ENCODE assay signal across 8 mouse cellular contexts in genomic region chr13:109260796-109261516, GRCm38 (mm10).
A peak's percentile ranks its signal among the peaks of the same experiment; 100 is the strongest.
DNase-seq lines count a peak whose midpoint lies in the region; ATAC-seq and TF ChIP-seq lines count a peak whose summit lies in the region.

No protein-coding gene starts in this region.

- peaks cover 3% of the 10 kb centered on the region for H3K4me1 ChIP-seq in lung, adult 2 months (ENCODE audit: control insufficient read depth, insufficient read depth, low read length)
- H3K4me1 ChIP-seq in embryonic facial prominence, embryonic 10.5 days = peaks cover 37% of the 10 kb centered on the region
- 0 out of 2 replicates have a peak, but pooled peaks cover 3% of the 10 kb centered on the region for H3K4me1 ChIP-seq in hindbrain, postnatal 0 days (ENCODE audit: insufficient read depth, low read length)
- H3K4me1 ChIP-seq in midbrain, embryonic 16.5 days (ENCODE audit: control insufficient read depth, insufficient read depth, low read length) = peaks cover 11% of the 10 kb centered on the region

- H3K9ac ChIP-seq in hindbrain, postnatal 0 days (replicated peaks; ENCODE audit: low read length) = peak overlapping the region; percentile 55
- H3K9ac ChIP-seq in midbrain, embryonic 16.5 days (ENCODE audit: low read depth, low read length) = peak overlapping the region; percentile 58

- DNase-seq in lung, adult 2 months = no peak
- no peak for DNase-seq in lung, postnatal 4 days
- peak; percentile 65 for DNase-seq in embryonic facial prominence, embryonic 10.5 days (ENCODE audit: low spot score)
- DNase-seq in hindbrain, postnatal 0 days (ENCODE audit: low spot score) = no peak
- DNase-seq in urinary bladder, postnatal 36 days (ENCODE audit: low spot score in 2 of 2) = no peak
- no peak for DNase-seq in right cerebral cortex, postnatal 14 days
- DNase-seq in frontal cortex, postnatal 10 days (ENCODE audit: low spot score in 2 of 2) = no peak

- 2% methylated on average over 17 of the region's 17 CpGs for WGBS in lung, adult 2 months
- WGBS in embryonic facial prominence, embryonic 10.5 days = 2% methylated on average over 17 of the region's 17 CpGs
- WGBS in hindbrain, postnatal 0 days = 2% methylated on average over 17 of the region's 17 CpGs
- WGBS in midbrain, embryonic 16.5 days = under 1% methylated on average over 17 of the region's 17 CpGs

- TF ChIP-seq POLR2A in lung, adult 2 months (IDR thresholded peaks at IDR 0.05; ENCODE audit: borderline replicate concordance, extremely low read depth, low read depth, low read length) = no peak

- H3K9me3 ChIP-seq in embryonic facial prominence, embryonic 10.5 days = no peaks in the 10 kb centered on the region
- no peaks in the 10 kb centered on the region for H3K9me3 ChIP-seq in hindbrain, postnatal 0 days (ENCODE audit: low read length)
- no peaks in the 10 kb centered on the region for H3K9me3 ChIP-seq in midbrain, embryonic 16.5 days (replicated peaks; ENCODE audit: control insufficient read depth, low read length, poor library complexity, severe bottlenecking)

- peak overlapping the region; percentile 59 for H3K4me3 ChIP-seq in lung, adult 2 months (replicated peaks; ENCODE audit: extremely low read depth, low read depth, low read length)
- H3K4me3 ChIP-seq in embryonic facial prominence, embryonic 10.5 days = peak overlapping the region; percentile 69
- H3K4me3 ChIP-seq in hindbrain, postnatal 0 days (ENCODE audit: low read length) = peak overlapping the region; percentile 59
- H3K4me3 ChIP-seq in midbrain, embryonic 16.5 days (ENCODE audit: low read depth, low read length) = peak overlapping the region; percentile 48

- TF ChIP-seq CTCF in lung, adult 2 months (IDR thresholded peaks at IDR 0.05; ENCODE audit: insufficient read depth, low read length) = no peak
- no peak for TF ChIP-seq CTCF in hindbrain, postnatal 0 days (IDR thresholded peaks at IDR 0.05; ENCODE audit: low read depth)

- no peaks in the 10 kb centered on the region for H3K36me3 ChIP-seq in embryonic facial prominence, embryonic 10.5 days (replicated peaks)
- no peaks in the 10 kb centered on the region for H3K36me3 ChIP-seq in hindbrain, postnatal 0 days (ENCODE audit: insufficient read depth, low read length)
- H3K36me3 ChIP-seq in midbrain, embryonic 16.5 days (ENCODE audit: control insufficient read depth, insufficient read depth, low read length) = no peaks in the 10 kb centered on the region

- H3K27ac ChIP-seq in embryonic facial prominence, embryonic 10.5 days (replicated peaks) = peak overlapping the region; percentile 93
- peak overlapping the region; percentile 76 for H3K27ac ChIP-seq in hindbrain, postnatal 0 days
- peak overlapping the region; percentile 23 for H3K27ac ChIP-seq in midbrain, embryonic 16.5 days (ENCODE audit: low read length)

- no peaks in the 10 kb centered on the region for H3K27me3 ChIP-seq in embryonic facial prominence, embryonic 10.5 days (replicated peaks; ENCODE audit: low read depth, poor library complexity, severe bottlenecking)
- no peaks in the 10 kb centered on the region for H3K27me3 ChIP-seq in hindbrain, postnatal 0 days (ENCODE audit: insufficient read depth, low read length)
- no peaks in the 10 kb centered on the region for H3K27me3 ChIP-seq in midbrain, embryonic 16.5 days (ENCODE audit: control insufficient read depth, insufficient read depth, low read depth, low read length)

- ATAC-seq in hindbrain, postnatal 0 days = peak; percentile 61
- ATAC-seq in midbrain, embryonic 16.5 days = peak; percentile 58

- peak overlapping the region; percentile 88 for H3K4me2 ChIP-seq in hindbrain, postnatal 0 days (ENCODE audit: low read depth, low read length)
- H3K4me2 ChIP-seq in midbrain, embryonic 16.5 days (ENCODE audit: low read length) = peak overlapping the region; percentile 82

Comparison
In these comparisons a context has a peak if more than half of its experiments do, and no peak if none do; other contexts are left out.
1. H3K27ac ChIP-seq: peak in every context shown above with its lines; median percentile 93 in embryonic facial prominence, embryonic 10.5 days; 76 in hindbrain, postnatal 0 days; 23 in midbrain, embryonic 16.5 days.